25 mouse cellular contexts compared by ENCODE assay signal in the genomic region with DNA sequence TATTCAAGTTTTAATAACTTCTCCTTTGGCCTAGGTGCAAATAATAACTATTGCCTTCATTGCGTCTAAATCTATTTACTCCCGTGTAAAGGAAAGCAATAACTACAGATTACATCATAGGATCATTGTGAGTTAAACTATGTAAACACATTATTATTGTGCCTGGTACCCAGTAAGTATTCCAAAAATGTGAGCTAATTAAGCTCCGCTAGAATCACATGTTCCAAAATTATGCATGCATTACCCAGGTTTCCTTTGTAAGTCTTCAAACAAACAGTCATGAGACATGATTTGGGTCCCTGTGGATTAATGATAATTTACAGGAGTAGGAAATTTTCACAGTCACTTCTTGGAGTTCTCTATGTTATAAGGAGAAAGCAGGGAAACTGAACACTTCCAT.
DNase-seq lines count a peak whose midpoint lies in the region; ATAC-seq and TF ChIP-seq lines count a peak whose summit lies in the region.
"Had no signal": no experiment of that assay in that cellular context is flagged by ENCODE, and none has a peak within 500 bp of the region (broad histone marks: within the 10 kb centered on the region; RNA-seq: fewer than 3 reads in every experiment).

No protein-coding gene starts in this region.

- ATAC-seq in forebrain, embryonic 12.5 days (ENCODE audit: low FRiP score): peak; percentile 36; the same call in 1 of the 2 replicates
- no peak for ATAC-seq in forebrain, embryonic 15.5 days (replicated peaks)
- ATAC-seq: hindbrain, postnatal 0 days; inflammation-experienced regulatory T-cells, adult 6 months; intestine, embryonic 16.5 days had no signal

- H3K4me3 ChIP-seq in forebrain, embryonic 12.5 days (replicated peaks): no peak overlapping the region
- no peak overlapping the region for H3K4me3 ChIP-seq in forebrain, embryonic 15.5 days
- H3K4me3 ChIP-seq in kidney, adult 2 months (ENCODE audit: insufficient read depth, low read depth, low read length): no peak overlapping the region
- no peak overlapping the region for H3K4me3 ChIP-seq in gastrocnemius, adult 2 months
- H3K4me3 ChIP-seq: heart, adult 2 months; heart, embryonic 10.5 days; heart, embryonic 13.5 days had no signal

- no peak for TF ChIP-seq CTCF in kidney, adult 2 months (conservative IDR thresholded peaks at IDR 0.05; ENCODE audit: insufficient read depth, insufficient read length, low read depth, low read length)
- TF ChIP-seq CTCF in gastrocnemius, adult 2 months (IDR thresholded peaks at IDR 0.05): no peak

- H3K9me3 ChIP-seq in forebrain, embryonic 12.5 days: no peaks in the 10 kb centered on the region
- H3K9me3 ChIP-seq in forebrain, embryonic 15.5 days: no peaks in the 10 kb centered on the region
- H3K9me3 ChIP-seq: heart, embryonic 10.5 days; heart, embryonic 13.5 days had no signal

- H3K36me3 ChIP-seq in forebrain, embryonic 12.5 days (replicated peaks): no peaks in the 10 kb centered on the region
- H3K36me3 ChIP-seq in forebrain, embryonic 15.5 days: no peaks in the 10 kb centered on the region
- no peaks in the 10 kb centered on the region for H3K36me3 ChIP-seq in kidney, adult 2 months (ENCODE audit: control insufficient read depth, insufficient read depth, low read length)
- H3K36me3 ChIP-seq: G1E; heart, embryonic 13.5 days had no signal

- TF ChIP-seq POLR2A in kidney, adult 2 months (IDR thresholded peaks at IDR 0.05; ENCODE audit: low read depth, low read length): no peak

- no peak overlapping the region for H3K4me2 ChIP-seq in forebrain, embryonic 12.5 days
- H3K4me2 ChIP-seq in forebrain, embryonic 15.5 days (replicated peaks): no peak overlapping the region
- H3K4me2 ChIP-seq: heart, embryonic 13.5 days; hindbrain, embryonic 14.5 days had no signal

- intact Hi-C loops in gastrocnemius, adult 2 months (cut with DNase I): no loop called here

- WGBS in forebrain, embryonic 12.5 days: 57% methylated on average over 3 of the region's 3 CpGs
- 35% methylated on average over 3 of the region's 3 CpGs for WGBS in forebrain, embryonic 15.5 days
- WGBS in kidney, adult 2 months: 60% methylated on average over 3 of the region's 3 CpGs

- no peaks in the 10 kb centered on the region for H3K4me1 ChIP-seq in forebrain, embryonic 12.5 days
- H3K4me1 ChIP-seq in forebrain, embryonic 15.5 days: peaks cover 3% of the 10 kb centered on the region; the same call in 1 of the 2 replicates
- peaks cover 3% of the 10 kb centered on the region; the same call in 1 of the 2 replicates for H3K4me1 ChIP-seq in kidney, adult 2 months (ENCODE audit: control insufficient read depth, insufficient read depth, low read length)
- H3K4me1 ChIP-seq: heart, embryonic 10.5 days; heart, embryonic 13.5 days had no signal

- DNase-seq in kidney, adult 2 months: peak; percentile 7
- no peak for DNase-seq in kidney, adult 11 months
- peak; percentile 65 for DNase-seq in Muller cell, postnatal 12 days (ENCODE audit: inconsistent ontology term)
- no peak for DNase-seq in gastrocnemius, adult 2 months
- DNase-seq: adrenal gland, adult 2 months; adrenal gland, postnatal 14 days; B cell, adult 2 months; cerebellum, adult 18-20 months; cerebellum, adult 9-10 months; cerebellum, postnatal 14 days; gastrocnemius, postnatal 10 days; gastrocnemius, postnatal 36 days; heart, adult 2 months; heart, postnatal 14 days; heart, postnatal 4 days had no signal

- H3K9ac ChIP-seq in forebrain, embryonic 12.5 days: no peak overlapping the region
- no peak overlapping the region for H3K9ac ChIP-seq in forebrain, embryonic 15.5 days (replicated peaks)
- H3K9ac ChIP-seq: heart, embryonic 13.5 days; hindbrain, embryonic 14.5 days had no signal

- no peaks in the 10 kb centered on the region for H3K27me3 ChIP-seq in forebrain, embryonic 12.5 days
- H3K27me3 ChIP-seq in forebrain, embryonic 15.5 days: no peaks in the 10 kb centered on the region
- H3K27me3 ChIP-seq in kidney, adult 2 months (replicated peaks; ENCODE audit: control insufficient read depth, insufficient read depth, low read length): no peaks in the 10 kb centered on the region
- H3K27me3 ChIP-seq: CH12.LX; heart, embryonic 13.5 days had no signal

- no peak overlapping the region for H3K27ac ChIP-seq in forebrain, embryonic 12.5 days
- no peak overlapping the region for H3K27ac ChIP-seq in forebrain, embryonic 15.5 days (replicated peaks)
- no peak overlapping the region for H3K27ac ChIP-seq in kidney, adult 2 months (ENCODE audit: insufficient read depth, low read depth, low read length)
- no peak overlapping the region for H3K27ac ChIP-seq in gastrocnemius, adult 2 months
- H3K27ac ChIP-seq: heart, adult 2 months; heart, embryonic 10.5 days; heart, embryonic 13.5 days; hindbrain, embryonic 14.5 days; hindbrain, postnatal 0 days had no signal

Comparison
In these comparisons a context has a peak if more than half of its experiments do, and no peak if none do; other contexts are left out.
1. DNase-seq: peak in kidney, adult 2 months (single experiment) and Muller cell, postnatal 12 days (single experiment); none in kidney, adult 11 months (single experiment) and gastrocnemius, adult 2 months (single experiment).